Mouse (Mus musculus): ENCODE data around the gene Fam241b.
"Not testable (repeated sequence)": the region's sequence is repeated elsewhere in the genome, so short reads cannot be mapped to it uniquely, and the experiment has no call there.

The Fam241b gene

DNA sequence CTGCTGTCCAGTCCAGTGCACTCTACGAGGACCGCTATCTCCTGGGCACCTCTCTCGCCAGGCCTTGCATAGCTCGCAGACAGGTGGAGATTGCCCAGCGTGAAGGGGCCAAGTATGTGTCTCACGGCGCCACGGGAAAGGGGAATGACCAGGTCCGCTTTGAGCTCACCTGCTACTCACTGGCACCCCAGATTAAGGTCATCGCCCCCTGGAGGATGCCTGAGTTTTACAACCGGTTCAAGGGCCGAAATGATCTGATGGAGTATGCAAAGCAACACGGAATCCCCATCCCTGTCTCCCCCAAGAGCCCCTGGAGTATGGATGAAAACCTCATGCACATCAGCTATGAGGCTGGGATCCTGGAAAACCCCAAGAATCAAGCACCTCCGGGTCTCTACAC is 72.4 kb downstream of the Fam241b start:
- CTCF ChIA-PET, result not testable (repeated sequence)

DNA sequence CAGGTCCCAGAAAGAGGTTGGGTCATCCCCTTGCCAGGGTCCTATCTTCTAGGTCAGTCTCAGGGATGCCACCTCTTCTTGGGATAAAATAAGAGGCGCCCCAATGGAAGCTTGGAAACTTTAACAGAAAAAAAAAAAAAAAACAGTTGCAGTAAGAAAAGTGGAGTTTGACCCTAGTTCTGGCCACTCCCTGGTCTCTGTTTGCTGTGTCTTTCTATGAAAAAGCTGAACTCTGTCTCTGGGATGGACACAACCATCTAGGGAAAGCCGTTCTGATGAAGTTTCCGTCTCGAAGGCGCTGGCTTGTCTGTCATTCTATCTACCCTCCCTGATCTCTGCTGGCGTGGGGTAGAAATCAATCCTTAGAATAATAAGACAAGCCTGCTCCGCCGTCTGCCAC is 73.1 kb downstream of the Fam241b start:
- CTCF ChIA-PET, result no interaction called here

DNA sequence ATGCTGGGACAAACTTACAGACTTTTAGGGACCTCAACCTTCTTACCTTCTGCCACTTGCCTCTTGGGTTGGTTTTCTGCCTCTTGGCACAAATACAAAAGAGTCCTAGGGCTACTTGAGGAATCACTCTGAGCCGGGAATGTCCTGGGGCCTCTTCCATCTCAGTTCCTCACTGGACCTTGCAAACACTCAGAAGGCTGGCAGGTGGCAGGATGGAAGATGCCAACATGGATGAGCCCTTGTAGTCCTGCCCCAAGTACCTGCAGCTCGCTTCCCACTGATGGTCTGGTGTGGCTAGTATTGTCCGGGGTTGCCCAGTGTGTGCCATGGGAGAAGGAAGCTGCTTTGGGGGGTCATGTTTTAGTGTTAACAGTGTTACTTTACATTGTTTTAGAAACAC is 73.8 kb downstream of the Fam241b start:
- CTCF ChIA-PET, result no interaction called here

DNA sequence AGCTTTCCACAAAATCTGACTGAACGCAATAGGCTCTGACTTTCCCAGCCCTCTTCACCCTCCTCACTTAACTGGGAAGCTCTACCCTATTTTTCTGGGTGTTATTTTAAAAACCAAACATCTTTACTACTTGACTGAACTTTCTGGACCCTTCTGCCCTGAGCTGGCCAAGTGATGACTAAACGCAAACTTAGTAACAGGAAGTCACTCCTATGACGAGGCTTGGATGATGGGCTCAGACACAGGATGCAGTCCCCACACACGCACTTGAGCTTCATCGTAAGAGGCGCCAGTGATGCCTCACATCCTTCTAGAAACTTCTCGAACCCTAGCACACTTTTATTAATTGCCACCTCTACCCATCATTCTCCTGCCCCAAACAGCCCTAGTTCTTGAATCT is 74.3 kb downstream of the Fam241b start:
- CTCF ChIA-PET, result no interaction called here

DNA sequence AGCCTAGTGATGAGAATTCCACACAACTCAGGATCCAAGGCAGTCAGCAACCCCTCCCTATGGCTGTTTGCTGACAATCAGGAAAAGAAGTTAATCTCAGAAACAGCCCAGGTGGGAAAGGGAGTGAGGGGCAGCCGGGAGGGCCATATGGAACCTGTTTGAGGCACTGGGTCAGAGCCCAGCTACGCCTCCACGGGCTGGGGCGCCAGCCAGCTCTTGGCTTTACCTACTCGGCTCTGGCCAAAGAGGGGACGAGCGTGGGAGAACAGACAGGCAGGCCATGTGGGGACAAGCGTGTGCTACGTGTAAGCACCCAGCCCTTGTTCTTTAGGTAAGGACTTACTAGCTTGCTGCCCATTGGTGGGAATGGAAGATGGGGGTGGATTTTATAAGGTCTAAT is 75.2 kb downstream of the Fam241b start:
- CTCF ChIA-PET, result no interaction called here

DNA sequence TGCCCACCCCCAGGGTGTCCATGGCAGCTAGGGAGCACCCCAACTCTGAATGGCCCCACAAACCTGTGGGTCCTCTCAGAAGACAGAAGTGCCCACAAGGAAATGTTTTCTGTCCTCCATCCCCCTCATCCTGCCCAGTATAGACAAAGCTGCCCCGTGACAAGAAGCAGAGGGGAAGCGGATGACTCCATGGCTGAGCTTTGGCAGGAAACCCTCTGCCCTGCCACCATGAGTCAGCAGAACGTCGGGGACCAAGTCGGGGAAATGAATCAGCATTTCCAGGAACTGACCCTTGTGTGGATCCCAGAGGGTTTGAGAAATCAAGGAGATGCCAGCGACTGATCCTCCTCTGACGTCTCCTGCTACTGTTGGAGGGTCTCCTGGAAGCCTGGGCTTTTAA is 77.5 kb downstream of the Fam241b start:
- CTCF ChIA-PET, result no interaction called here

DNA sequence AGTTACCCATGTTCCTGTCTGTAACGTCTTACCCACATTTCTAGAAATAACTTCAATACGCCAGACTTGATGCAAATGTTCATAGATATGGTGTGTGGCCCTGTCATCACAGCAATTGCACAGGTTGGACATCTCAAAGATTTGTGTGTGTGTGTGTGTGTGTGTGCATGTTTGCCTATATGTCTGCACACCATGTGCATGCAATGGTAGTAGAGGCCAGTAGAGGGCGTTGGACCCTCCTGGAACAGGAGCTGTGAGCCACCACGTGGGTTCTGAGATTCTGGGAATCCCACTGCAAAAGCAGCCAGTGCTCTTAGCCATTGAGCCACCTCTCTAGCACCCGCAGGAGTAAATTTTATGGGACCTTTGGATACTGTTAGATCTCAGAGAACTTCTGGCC is 80.9 kb downstream of the Fam241b start:
- CTCF ChIA-PET, result no interaction called here

DNA sequence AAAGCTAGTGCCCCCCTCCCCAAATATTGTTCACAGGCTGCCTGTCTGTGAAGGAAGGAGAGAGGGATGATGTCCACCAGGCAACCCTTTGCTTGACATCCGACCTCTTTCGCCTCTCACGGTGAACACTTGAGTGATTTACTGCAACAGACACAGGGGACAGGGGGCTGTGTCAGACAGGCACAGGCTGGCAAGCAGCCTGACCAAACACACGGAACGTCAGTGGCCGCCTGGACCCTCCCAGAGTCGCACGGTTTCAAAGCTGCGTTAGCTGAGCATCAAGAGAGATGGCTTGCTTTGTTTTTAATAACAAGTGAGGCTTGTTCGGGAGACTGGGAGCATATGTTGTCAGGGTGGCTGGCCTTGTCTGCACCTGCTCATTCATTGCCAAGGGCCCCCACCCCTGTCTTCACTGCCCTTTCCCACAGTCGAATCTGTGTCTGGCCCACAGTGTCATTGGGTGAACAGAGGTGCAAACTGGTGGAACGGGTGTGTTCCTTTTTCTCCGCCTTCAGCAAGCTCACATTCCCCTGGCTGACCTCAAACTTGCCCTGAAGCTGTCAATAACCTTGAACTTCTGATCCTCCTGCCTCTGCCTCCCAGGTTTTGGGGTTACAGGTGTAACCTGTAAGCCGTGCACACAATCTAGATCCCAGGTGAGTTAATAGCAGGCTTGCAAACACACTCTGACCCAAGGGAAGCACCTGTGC is 82.6 kb downstream of the Fam241b start:
- CTCF ChIA-PET, result no interaction called here

DNA sequence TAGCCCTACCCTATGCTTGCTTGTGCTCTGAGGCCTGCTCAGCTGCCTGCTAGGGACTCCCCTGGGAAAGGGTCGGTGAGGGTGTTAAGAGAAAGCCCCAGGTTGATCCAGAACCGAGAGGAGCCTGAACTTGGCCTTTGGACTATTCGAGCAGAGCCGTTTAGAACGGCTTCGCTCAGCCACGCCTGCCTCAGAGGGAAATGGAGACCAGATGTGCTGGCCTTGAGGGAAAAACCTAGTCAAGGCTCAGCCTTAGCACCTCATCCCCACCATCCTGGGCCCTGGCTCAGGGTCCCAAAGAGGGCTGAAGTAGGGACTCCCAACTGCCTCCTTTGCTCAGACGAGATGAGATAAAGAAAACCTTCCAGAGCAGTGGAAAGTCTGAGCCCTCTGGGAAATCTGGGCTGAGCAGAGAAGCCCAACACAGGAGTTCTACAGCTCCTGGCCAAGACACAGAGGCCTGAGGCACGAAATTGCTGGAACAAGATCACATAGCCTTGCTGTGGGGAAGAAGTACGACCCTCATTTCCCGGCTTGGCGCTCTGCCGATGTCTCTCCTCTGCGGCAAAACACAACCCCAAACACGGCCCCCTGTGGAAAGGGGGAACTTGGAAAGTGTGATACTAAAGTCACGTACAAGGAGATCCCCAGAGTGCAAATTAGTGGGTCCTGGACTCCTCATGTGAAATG is 83.4 kb downstream of the Fam241b start:
- CTCF ChIA-PET, result no interaction called here

DNA sequence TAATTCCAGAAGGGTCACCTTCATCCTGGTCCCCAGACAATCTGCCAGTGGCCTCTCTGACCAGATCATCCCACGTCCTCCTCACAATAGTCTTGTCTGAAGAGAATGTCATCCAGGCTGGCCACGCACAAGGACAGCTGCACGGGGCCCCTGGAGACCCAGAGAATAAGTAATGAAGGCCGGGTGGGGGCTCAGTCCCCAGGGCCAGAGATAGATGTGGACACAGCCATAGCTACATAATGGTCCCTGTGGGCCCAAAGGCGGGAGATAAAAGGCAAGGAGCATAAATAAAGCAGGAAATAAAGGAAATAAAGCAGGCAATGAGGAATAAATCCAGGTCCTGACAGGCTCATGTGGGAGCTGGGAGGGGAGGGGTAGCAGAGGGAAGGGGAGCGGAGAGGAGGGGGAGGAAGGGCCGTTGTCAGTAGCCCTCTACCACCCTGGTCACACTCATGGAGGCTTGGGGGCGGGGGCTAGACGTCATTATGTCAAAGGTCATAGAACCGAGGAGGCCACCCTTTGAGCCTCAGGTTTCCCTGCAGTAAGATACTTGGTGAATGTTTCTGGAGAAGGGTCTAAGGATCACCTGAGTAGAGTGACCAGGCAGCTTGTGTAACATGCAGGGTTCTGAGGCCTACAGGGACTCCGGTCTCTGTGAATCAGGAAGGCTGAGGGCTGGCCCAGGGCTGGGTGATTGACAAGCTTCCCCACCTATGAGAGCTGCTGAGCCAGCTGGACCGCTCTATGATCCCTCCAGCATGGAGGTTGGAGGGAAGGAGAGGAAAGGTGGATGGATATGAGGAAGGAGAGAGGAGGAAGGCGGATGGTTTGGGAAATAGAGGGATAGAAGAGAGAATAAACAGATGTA is 85.0 kb downstream of the Fam241b start:
- CTCF ChIA-PET, result no interaction called here
